Mouse (Mus musculus): ENCODE results near the gene Chd2.
"Not testable (repeated sequence)": the region's sequence is repeated elsewhere in the genome, so short reads cannot be mapped to it uniquely, and the experiment has no call there.

Chd2 gene

DNA sequence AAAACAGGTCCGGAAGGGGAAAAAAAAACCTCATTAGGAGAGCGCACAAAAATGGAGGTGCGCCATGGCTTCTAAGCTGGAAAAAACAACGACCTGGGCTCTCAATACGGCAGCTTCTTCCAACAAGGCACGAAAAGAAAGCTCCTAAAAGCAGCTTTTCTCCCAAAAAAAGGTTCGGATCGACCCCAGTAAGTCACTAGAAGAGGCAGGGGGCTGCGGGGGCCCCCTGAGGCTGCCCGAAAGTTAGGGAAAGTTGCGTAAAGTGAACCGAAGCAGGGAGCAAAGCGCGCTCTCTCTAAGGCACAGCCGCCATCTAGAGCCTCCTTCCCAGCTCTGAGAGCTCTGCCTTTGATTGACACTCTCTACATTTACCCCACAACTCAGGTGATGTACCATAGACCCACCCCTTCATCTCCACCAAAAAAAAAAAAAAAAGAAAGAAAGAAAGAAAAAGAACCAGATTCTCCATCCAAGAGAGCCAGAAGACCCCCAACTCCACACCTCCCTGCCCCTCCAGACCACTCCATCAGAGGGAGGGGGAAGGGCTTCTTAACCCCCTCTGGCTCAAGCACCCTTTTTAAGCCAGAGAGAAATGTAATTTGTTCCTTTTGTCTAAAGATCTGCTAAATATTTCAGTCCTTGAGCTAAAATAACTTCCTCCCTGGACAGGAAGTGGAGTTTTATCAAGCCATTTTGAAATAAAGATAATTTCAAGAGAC, at the start of gene Chd2:
Gene Chd2 (minus strand): TSS at position 419 of the 719 bp plus-strand sequence.
- peak; percentile 90 for DNase-seq (ENCODE audit: low read depth, low spot score)

- no peak for DNase-seq (ENCODE audit: low read depth, low spot score)
These were observed 49.1 kb upstream of the Chd2 start for GRCm38 (mm10) chr7:73590757-73591156.

- DNase-seq (ENCODE audit: low read depth, low spot score): peak; percentile 45
These were observed 47.7 kb upstream of the Chd2 start for GRCm38 (mm10) chr7:73589208-73589771.

- peak; percentile 59 for DNase-seq (ENCODE audit: low read depth, low spot score)
These were observed 46.8 kb upstream of the Chd2 start for GRCm38 (mm10) chr7:73588351-73588906.

GRCm38 (mm10) chr7:73586717-73587116, 45.1 kb upstream of the Chd2 start:
- no peak for DNase-seq (ENCODE audit: low read depth, low spot score)

DNA sequence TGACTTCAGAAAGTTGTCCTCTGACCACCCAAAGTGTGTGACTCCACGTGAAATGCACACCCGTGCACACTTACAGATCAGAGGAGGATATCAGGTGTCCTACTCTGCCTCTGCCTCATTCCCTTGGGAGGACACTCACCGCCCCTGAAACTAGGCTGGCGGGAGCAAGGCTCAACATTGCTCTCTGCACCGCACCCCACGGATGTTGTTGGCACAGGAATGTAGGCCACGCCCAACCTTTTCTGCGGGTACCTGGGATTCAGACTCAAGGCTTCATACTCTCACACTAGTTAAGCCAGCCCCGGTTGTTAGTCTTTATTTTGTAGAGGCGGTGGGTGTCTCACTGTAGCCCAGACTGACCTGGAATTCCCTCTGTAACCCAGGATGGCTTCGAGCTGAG, 44.6 kb upstream of the Chd2 start:
- no peak for DNase-seq (ENCODE audit: low read depth, low spot score)

DNA sequence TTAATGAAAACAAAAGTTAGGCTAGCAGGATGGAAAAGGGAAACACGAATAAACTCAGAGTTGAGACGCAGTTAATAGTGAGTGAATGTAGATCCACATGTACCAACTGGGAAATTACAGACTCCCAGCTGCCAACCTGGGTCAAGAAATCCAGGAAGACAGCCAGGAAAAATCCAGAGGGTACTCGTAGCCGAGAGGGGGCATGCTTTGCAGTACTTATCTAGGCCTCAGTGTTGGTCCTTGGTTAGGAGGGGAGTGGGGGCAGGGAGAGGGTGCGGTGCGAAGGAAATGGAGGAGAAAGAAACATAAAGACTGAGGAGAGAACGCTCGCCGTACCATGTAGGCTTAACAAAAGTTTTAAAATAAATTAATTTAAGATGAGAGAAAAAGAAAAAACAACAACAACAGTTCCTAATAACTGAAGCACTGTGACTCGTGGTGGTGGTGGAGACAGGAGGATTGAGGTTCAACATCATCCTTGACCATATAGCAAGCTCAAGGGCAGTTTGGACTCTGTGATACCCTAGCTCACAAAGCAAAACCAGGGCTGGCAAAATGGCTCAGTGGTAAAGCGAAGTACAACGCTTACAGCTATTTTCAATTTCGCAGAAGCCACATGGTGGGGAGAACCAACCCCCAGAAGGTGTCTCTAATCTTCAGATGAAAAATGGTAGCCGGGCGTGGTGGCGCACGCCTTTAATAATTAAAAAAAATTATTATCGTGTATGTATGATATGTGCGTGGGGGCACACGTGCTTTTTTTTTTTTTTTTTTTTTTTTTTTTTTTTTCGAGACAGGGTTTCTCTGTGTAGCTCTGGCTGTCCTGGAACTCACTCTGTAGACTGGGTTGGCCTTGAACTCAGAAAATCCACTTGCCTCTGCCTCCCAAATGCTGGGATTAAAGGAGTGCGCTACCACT, 43.7 kb upstream of the Chd2 start:
- DNase-seq (ENCODE audit: low read depth, low spot score): no peak

DNA sequence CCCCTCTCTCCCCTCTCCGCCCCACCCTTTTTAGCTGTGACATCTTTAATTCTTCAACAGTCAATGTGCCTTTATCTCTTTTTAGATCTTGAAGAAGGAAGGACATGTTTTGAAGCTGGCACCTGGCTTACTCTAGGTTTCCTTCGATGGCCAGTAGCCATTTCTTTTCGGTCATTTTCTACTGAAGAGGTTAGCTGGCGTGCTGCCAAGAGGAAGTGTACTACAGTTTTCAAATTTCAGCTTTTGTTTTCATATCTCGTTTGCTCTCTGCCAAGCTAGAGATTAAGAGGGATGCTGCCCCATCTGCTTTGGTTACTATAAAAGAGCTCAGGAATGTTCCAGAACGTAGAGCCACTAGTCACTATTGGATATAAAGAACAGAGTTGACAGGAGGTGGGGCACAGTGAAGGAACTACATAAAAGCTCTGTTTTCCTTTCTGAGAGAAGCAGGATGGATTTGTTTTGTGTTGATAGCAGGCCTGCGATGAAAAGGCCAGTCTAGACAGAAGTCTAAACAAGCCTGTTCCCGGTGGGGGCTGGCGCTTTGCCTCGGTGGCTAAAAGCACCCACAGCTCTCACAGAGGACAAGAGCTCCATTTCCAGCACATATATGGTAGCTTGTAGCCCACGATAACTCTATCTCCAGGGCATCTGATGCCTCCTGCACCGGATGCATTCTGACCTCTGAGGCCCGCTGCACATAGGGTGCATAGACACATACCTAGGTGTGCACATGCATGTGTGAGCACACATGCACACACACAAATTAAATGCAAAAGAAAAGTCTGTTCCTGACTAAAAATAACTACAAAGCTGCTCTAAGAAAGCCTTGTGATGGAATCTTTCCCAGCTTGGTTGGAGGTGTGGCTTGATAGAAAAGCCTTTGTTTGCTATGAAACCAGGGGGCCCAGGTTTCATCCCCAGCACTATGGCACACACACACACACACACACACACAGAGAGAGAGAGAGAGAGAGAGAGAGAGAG, 42.7 kb upstream of the Chd2 start:
- peak; percentile 51 for DNase-seq (ENCODE audit: low read depth, low spot score)

DNA sequence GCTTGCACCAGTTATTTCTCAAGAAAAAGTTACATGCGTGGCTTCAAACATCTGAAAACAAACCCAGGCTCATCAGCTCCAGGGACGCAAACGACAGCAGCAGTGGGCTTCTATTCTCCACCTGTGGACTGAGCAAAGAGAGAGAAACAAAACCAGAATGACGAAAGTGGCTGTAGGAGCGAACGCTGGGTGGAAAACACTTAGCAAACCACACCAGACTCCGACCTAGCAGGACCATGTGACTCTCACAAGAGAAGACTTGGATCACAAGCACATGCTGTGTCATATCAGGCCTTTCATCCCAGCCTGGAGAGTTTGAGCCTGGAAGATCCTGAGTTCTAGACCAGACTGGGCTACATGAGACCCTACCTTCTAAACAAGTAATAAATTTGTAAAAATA, 41.8 kb upstream of the Chd2 start:
- DNase-seq (ENCODE audit: low read depth, low spot score): no peak

DNA sequence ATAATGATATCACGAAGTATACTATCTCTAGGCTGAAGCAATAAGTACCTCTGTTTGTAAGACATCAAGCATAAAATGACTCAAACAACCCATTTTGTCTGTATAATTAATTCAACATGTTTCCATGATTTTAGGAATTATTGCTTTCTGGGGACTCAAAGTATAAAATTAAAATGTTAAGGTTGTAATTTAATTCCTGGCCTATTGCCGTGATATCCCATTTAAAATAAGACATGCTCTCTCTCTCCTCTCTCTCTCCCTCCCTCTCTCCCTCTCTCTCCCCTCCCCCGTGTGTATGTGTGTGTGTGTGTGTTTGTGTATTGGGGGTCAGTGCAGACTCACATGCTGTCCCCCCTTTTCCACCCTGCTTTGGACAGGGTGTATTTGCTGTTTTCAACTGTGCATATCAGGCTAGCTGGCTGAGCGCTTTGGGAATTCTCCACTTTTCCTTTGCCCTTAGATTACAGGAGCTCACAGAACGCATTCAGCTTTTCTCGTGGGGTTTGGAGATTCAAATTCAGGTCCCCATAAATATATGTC, 40.3 kb upstream of the Chd2 start:
- DNase-seq (ENCODE audit: low read depth, low spot score): no peak

- peak; percentile 69 for DNase-seq (ENCODE audit: low read depth, low spot score)
These were observed 37.6 kb upstream of the Chd2 start for GRCm38 (mm10) chr7:73579072-73579731.

GRCm38 (mm10) chr7:73577888-73578421, 36.3 kb upstream of the Chd2 start:
- peak; percentile 50 for DNase-seq (ENCODE audit: low read depth, low spot score)

- DNase-seq (ENCODE audit: low read depth, low spot score): no peak
These were observed 34.7 kb upstream of the Chd2 start for GRCm38 (mm10) chr7:73576101-73576936.

GRCm38 (mm10) chr7:73575257-73575656, 33.6 kb upstream of the Chd2 start:
- no peak for DNase-seq (ENCODE audit: low read depth, low spot score)

- not testable (repeated sequence) for DNase-seq (ENCODE audit: low read depth, low spot score)
These were observed 33.0 kb upstream of the Chd2 start for GRCm38 (mm10) chr7:73574673-73575072.

DNA sequence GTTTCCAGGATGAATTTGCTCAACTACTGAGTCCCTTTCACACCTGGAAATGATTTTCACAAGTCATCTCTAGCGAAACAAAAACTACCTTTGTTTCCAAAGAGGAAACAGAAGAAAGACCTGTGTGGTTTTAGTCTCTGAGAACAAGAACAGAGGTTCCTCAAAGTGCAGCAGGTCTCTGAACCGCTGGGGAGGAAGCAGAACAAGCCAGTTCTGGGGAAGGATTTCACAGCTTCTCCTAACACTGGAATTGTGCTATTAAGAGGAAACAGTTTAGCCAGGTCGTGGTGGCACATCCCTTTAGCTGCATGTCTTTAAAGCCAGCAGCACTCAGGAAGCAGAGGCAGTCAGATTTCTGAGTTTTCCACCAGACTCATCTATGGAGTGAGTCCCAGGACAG, 30.9 kb upstream of the Chd2 start:
- no peak for DNase-seq (ENCODE audit: low read depth, low spot score)

DNA sequence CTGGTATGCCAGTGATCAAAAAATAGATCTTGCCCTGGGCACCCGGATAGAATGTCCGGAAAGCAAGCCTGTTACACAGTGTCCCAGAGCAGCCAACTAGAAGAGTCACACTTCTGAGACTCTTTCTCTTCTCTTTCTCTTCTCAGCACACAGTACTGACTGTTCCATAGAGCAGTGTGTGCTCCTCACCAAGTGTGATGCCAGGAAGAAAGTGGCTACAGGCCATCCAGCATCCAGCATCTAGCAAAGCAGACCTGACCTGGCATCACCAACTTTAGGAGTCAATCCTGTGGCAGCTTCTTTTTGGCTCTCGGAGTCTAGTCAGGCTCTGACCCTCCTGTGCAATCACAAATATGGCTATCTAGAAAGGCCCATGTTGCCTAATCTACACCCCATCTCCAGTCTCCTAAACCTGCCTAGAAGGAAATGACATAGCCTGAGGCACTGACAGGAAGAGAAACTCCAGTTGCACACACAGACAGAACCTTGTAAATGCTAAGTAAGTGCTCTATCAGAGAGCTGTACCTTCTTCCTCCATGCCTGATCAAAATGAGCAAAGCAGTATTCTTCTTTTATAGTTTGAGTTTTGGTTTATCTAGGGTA, 27.3 kb upstream of the Chd2 start:
- no peak for DNase-seq (ENCODE audit: low read depth, low spot score)

- DNase-seq (ENCODE audit: low read depth, low spot score): no peak
These were observed 26.1 kb upstream of the Chd2 start for GRCm38 (mm10) chr7:73567754-73568161.
